Mouse (Mus musculus) embryonic fibroblast, embryonic 13.5 days (primary cell): Measurements from ENCODE around the gene Kif13a.

Experiments
- CTCF ChIP-seq: IDR thresholded peaks from 2 replicates; pipeline ENCODE4 v1.5.1; 2011; ENCODE audit warnings: mild to moderate bottlenecking, control low read depth, low read length, moderate library complexity, borderline replicate concordance; ENCODE audit not compliant: insufficient read depth
- POLR2A ChIP-seq: IDR thresholded peaks from 2 replicates; pipeline ENCODE4 v1.6.1; 2011; ENCODE audit warnings: low read depth, mild to moderate bottlenecking, control low read depth, low read length, moderate library complexity

DNA sequence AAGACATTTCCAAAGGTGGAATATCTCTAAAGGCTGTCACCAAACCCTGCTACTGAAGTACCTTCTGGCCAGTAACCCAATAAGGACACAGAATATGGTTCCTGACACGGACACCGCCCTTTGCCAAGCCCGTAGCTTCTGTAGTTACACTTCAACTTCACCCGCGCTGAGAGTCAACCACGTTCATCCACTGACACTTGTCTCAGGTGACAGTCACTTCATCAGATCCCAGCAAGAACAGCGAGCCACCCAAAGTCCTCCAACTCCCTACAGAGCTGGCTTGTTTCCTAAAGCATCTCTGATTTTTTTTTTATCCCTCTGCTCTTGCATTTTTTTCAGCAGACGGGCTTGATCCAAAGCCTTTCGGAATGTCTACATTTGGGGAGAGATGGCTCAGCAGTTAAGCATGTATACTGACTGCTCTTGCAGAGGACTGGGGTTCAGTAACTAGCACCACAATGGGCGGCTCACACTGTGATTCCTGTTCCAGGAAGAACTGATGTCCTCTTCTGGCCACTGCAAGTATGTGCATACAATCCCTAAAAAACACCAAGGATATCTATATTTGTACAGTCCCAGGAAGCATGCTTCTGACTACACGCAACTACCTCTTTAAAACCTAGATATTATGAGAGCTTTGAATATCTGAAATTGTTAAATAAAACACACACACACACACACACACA is 28.7 kb downstream of the Kif13a start:
- TF ChIP-seq POLR2A (no peak), CTCF (no peak)
